Mouse (Mus musculus) 416B (cell line): ENCODE measurements around the gene Timm13.

ENCODE experiments used
- DNase-seq: peaks from one replicate; pipeline ENCODE4 v3.0.0; 2011; ENCODE audit warnings: low read depth

Gene Timm13

DNA sequence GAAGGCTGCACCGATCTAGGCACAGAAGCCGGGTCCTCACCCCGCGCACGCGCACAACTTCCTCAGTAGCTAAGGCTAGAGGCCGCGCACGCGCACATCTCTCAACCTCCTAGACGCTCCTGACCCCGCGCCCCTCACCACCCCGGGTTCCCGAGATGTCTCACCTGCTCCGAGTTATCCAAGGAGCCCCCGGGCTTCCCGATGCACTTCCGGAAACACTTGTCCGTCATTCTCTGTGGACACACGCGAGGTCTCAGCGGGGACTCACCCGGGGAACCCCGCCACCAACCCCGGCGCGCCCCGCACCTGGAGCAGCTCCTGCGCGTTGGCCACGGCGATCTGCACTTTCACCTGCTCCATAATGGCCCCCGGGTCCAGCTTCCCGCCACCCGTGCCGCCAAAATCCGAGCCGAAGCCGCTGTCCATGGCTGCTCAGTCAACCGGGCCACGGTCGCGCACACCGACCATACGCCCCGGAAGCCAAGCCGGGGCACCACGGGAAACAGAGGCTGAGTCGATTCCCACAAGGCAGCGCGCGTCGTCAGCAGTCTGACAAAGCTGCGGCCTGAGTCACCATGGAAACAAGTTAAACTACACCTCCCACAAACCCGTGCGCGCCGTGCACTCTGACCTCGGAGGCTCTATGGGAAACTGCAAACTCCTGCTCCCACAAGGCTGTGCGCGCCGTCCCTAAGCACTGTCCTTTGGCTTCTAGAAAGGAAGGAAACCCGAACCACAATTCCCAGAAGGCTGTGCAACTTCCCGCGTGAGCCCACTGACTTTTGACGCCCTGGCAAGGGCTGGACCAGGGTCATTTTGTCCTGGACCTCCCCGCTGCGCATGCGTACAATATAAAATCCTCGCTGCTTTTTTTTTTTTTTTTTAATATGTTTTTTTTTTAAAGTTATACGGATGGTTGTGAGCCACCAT lies at the start of gene Timm13:
Gene Timm13, minus strand, starts transcription at position 652 of the 930 bp plus-strand sequence.
- DNase-seq, result peak; percentile 100

DNA sequence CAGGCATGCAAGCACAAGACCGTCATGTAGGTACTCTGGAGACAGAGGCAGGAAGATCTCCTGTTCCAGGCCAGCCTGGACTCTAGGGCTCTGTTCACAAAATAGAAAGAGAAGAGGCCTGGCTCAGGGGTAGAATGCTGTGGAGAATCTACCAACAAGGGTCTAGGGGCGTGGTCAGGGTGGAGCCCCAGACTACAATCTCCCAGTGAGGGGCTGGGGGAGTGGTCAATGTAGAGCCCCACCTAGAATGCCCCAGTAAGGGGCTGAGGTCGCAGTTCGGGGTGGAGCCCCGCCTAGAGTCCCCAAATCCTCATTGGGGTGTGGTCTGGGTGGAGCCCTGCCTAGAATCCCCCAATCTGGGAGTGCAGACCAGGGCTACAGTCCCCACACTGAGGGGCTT lies 49.5 kb upstream of the Timm13 start:
- no peak for DNase-seq

DNA sequence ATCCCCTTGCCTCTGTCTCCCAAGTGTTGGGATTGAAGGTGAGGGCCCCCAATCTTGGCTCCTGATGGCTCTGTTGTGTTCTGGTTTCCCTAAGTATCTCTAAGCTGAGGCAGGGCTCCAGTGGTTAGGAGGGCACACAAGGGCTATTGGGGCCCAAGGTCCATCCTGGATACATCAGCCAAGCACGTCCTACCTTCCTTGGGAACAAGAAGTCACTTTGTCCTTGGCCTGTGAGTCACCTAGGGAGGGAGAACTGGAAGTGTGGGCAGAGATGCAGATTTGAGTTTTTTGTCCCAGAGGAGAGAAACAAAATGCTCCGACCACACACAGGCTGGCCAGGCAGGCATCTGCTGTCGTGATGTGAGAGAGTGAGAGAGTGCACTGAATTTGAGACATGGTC lies 48.3 kb upstream of the Timm13 start:
- no peak for DNase-seq

DNA sequence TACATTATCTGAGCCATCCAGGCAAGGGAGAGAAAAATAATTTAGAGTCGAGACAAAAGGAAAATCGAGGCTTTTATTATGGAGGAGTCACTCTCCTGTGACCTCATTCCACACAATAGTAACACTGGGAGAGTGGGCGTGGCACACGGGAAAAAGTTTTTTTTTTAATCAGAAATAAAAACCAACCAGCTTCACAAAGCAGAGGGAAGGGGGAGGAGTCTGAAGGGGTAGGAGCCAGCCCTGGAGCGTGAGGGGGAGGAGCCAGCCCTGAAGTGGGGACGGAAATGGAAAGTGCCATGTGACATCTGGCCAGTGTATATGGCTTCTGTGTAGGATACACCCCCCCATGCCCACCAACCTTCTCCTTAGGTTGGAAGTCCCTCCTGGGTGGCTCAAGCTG lies 47.8 kb upstream of the Timm13 start:
- DNase-seq, result peak; percentile 89

DNA sequence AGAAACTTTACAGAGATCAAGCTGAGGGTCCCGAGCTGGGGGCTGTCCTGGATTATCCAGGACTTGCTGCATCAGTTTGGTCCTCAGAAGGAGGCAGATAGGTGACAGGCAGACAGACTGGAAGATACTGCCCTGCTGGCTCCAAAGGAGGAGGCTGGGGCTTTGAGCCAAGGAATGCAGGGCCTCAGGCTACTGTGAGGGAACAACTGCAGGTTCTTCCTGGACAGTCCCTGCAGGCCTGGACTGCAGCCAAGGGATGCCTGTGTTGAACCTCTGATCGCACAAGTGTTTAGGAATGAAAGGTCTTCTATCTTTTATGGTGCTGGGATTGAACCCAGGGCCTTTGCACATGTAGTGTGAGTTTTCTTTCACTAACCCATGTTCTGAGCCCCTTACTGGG lies 47.0 kb upstream of the Timm13 start:
- DNase-seq, result peak; percentile 33

DNA sequence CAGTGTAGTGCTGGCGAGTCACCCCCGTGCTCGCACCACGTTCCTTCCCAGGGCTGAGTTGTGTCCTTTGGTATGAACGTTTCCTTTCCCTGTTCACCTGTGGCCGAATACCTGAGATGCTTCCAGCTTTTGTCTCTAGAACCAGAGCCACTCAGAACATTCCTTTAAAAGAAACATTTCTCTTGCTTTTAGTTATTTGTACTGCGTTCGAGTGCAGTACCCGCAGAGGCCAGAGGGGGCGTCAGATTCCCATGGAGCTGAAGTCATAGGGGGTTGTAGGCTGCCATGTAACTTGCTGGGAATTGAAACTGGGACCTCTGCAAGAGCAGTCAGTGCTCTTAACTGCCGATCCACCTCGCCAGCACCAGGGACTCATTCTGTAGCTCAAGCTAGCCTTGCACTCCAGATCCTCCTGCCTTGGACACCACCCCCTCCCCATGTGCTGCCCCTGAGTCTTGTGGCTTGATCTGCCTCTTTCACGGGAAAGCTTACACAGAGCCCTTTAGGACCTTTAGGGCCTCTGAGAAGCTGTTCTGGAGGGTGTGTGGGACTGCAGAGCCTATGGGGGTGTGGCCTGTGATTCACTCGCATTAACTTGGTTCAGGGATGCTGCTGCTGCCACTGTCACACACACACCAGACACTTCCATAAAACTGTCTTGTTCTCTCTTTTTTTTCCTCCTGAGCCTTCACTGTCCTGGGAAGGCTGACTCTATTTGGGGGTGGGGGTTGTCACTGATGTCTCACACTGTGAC lies 46.1 kb upstream of the Timm13 start:
- no peak for DNase-seq

DNA sequence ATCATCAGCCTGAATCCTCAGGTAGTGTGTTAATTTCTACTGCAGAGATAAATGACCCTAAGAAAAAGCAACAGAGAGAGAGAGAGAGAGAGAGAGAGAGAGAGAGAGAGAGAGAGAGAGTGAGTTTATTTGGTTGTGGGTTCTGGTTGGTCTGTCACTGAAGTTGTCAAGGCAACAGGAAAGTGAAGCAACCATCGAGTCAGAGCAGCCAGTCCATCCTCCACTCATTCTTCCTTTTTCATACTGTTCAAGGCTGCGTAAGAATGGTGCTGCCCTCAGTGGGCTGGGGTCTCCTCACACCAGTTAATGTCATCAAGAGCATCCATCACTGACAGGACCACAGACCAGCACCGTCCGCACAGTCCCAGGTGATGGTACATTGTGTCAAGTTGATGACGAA lies 43.5 kb upstream of the Timm13 start:
- peak; percentile 55 for DNase-seq

DNA sequence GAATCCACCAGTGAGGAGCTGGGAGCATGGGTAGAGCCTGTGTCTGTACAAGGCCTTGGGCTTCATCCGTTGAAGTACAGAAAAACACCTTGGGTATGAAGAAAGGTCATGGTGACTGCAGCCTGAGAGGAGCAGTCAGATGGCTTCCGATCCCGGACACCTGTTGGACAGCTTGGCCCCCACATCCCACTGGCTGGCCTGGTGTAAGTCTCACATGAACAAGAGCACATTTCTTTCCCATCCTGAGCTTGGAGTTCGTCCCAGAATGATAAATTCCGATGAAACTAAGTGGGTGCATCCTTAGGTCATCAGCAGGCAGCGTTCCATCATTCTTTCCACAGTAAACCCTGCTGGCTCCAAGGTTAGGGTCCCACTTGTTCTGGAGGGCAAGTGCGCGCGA lies 42.9 kb upstream of the Timm13 start:
- no peak for DNase-seq

DNA sequence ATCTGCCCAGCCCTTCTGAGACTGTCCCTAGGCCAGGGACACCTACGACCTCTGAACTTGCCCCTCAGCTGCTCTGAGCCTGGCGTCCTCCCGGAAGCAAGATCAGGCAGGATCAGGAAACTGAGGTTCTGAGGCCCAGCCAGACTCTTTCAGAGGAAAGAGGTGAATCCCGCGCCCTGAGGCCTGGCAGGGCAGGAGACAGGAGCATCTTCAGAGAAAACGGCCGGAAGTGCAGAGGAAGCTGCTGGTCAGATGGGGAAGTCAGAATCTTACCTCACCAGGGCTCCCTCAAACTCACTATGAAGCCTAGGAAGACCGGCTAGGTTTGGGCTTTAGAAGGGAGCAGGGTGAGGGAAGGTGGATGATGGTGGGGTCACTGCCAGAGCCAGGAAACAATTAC lies 42.1 kb upstream of the Timm13 start:
- DNase-seq, result peak; percentile 67

DNA sequence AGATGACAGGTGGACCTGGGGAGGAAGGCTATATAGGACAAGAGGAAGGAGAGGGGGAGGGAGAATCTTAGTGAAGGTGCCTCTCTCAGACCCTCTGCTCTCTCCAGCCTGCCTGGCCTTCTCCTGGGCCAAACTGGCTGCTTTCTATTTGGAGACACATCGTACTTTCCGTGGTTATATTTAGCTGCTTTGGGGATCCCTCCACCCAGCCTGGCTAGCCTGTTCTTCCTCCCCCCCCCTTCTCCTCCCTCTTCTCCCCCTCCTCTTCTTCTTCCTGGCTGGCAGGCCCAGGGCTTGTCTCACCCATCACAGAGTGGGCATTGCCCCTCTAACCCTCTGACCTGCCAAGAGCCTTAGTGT lies 40.2 kb upstream of the Timm13 start:
- no peak for DNase-seq

DNA sequence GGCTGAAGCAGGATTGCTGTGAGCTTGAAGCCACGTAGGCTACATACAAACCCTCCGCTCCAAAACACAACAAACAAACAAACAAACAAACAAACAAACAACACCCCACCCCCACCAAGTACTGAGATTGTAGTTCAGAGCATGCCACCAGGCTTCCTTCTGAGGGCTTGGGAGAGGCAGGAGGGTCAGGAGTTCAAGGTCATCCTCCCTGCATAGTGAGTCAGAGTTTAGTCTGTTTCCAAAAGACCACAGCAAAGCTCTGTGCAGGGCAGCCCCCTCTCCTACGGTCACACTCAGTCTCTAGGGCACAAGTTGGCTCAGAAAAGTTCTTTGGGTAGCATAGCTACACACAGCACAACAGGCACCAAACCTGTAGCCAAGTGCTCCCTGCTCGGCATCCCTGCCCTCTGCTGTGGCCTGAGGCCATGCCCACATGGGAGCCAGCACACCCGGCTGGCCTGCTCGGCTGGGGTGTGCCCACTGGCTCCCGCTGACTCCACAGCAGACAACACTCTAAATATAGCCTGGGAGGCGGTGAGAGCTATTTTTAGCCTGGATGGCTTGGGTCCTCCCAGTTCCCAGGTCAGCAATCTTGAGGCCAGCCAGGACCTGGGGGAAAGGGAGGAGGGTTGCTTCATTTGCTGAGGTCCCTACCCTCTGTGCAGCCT lies 39.7 kb upstream of the Timm13 start:
- peak; percentile 83 for DNase-seq

DNA sequence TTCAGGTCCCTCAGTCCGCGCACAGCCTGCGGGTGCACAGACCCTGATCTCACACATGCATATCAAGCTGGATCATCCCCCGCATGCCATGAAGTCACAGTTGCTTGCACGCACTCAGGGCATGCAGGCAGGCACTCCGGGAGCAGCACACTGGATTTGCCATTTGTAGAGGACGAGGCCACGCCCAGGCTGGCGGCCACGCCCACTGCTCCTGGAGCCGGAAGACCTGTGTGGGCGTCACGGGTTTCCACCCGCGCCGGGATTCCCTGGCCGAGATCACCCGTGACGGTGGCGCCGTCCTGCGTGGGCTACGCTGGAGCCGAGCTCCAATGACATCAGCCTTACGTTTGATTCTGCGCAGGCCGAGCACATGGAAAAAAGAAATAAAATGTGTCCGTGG lies 38.9 kb upstream of the Timm13 start:
- peak; percentile 85 for DNase-seq

DNA sequence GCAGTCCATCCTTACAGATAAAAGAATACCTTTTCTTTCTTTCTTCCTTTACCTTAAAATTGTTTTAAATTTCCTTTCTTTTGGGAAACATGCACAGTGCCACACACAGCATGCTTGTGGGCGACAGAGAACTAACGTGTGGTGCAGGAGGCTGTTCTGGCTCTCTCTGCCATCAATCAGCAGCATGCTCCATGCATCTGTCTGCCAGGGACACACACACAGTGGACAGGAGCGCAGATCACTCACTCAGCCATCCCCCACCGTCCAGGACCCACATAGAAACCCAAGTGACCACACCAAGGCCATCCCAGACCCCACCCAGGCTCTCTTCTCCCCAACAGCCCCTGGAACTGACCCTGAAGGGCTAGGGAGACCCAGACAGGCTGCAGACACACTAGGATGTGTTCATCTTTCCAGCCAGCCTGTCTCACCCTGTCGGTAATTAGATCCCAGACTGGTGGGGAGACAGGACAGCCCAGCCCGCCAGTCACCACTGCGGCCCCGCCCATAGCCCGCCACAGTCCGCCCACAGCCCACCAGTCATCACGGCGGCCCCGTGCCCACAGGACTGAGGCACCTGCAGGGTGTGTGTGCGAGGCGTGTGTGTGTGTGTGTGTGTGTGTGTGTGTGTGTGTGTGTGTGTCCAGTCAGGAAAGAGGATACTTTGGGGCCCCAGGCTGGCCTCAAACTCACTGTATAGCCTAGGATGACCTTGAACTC lies 38.2 kb upstream of the Timm13 start:
- peak; percentile 71 for DNase-seq

DNA sequence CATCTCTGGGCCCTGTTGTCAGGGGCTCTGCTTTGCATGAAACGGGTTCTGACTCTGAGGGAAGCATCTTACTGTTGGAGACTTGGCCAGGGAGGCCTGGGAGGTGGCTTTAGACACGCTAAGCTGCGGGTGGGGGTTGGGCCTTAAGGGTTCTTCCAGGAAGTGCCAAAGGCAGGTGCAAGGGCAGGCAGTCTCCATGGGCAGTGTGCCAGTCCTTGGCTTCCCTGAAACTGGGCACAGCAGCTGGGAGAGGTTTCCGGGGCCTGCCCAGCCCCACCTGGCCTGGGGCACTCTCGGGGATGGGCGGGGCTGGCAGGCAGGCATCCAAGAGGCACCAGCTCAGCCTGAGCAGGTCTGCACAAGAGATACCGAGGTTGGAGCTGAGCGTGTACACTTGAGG lies 36.9 kb upstream of the Timm13 start:
- peak; percentile 59 for DNase-seq

DNA sequence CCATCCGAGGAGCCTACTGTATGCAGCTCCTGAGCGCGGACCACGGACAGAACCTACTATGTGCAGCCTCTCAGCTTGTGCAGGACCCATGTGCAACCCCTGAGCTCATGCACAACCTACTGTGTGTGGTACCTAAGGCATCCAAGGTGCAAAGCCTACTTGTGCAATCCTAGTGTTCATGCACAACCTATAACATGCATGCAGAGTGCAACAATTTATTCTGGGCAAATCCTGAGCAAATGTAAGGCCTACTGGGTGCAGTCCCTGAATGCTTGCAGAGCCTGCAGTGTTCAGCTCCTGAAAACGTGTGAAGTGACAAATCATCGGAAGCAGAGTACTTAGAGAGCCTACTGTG lies 36.0 kb upstream of the Timm13 start:
- DNase-seq, result no peak

DNA sequence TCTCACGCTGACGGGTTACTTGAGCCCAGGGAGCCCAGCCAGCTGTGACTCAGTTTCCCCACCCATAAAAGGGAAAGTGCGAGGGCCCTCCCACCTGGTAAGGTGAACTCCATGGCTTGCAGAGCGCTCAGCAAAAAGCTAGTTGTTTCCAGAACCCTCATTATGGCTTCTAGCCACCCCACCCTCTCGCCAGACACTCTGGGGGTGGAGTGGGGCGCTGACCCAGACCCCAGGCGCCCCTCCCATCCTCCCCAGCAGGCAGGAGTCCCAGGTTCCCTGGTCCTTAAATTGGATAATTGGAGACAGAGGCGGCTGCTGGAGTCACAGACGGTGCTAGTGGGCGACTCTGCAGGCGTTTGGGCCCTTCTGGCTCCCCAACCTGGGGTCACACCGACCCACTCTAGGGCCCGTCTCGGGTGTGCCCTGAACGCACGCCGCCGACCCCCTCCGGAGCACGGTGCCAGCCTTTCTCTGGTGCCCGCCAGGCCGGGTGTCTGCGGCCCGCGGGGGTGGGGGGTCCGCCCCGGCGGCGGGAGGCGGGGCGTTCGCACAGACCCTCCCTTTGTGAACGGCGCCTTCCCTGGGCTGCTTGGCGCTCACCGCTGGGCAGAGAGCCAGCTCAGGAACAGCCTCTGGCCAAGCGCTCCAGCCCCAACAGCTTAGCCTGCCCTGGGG lies 35.5 kb upstream of the Timm13 start:
- peak; percentile 57 for DNase-seq

DNA sequence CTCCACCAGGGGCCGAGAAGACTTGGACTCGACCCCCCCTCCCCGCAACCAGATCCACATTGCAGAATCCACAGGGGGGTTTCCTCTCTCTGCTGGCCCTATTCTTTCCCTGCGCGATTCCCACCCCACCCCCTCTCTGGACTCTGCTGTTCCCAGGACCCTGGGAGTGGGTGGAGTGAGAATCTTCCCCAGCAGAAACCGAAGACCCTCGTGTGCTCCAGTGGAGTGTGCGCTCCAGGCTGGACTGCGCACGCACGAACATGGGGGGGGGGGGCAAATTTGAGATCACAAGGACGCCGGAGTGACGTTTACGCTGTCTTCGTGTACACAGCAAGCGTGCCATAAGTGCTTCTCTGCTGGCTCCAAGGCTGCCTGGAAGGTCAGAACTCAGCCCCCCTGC lies 34.9 kb upstream of the Timm13 start:
- no peak for DNase-seq

DNA sequence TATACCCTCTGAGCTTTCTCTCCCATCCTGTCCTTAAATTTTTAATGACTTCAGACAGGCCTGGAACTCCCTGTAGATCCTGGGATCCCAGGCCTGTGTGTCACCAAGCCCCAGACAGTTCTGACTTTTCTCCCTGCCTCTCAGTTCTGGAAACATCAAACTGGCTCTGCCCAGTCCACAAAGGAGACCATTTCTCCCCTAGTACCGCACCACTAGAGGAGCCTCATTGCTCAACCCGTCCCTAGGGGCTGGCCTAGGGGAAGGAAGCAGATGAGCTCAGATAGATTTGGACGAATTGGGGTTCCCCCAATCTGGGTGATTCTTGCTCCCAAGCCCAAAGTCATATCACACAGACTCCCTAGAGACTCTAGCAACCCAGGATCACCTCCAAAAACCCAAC lies 34.5 kb upstream of the Timm13 start:
- DNase-seq, result peak; percentile 63

DNA sequence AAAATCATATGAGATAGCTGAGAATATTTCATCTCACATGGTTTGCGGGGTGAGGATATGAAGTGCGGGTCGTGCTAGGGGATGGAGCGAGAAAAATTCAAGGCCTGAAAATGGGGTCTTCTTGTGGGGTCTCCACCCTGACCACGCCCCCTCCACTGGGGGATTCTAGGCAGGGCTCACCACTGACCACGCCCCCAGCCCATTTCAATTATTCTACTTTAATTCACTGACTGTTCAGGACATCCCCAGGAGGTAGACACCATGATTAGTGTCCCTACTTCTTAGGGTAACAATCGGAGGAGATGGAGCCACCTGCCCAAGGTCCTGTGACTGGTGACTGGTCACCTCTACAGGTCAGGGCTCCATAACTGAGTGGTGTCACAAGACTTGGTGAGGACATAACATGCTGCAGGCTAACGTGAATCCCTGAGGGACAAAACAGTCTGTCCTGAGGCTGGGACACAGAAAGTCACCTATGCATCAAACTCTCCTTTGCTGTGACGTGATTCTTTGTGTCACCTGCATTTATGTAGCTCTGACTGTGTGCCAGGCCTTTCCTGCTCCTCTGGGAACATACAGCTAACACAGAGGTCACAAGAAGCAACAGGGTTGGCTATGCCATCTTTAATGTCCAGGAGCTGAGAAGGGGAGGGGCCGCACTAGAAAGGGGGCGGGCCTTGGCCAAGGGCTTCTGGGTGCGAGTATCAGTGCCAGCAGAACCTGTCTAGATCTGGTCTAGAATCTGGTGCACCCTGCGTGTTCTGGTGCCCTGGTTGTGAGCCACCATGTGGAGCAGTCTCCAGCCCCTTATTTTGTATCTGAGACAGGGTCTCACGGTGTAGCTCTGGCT lies 33.6 kb upstream of the Timm13 start:
- no peak for DNase-seq

DNA sequence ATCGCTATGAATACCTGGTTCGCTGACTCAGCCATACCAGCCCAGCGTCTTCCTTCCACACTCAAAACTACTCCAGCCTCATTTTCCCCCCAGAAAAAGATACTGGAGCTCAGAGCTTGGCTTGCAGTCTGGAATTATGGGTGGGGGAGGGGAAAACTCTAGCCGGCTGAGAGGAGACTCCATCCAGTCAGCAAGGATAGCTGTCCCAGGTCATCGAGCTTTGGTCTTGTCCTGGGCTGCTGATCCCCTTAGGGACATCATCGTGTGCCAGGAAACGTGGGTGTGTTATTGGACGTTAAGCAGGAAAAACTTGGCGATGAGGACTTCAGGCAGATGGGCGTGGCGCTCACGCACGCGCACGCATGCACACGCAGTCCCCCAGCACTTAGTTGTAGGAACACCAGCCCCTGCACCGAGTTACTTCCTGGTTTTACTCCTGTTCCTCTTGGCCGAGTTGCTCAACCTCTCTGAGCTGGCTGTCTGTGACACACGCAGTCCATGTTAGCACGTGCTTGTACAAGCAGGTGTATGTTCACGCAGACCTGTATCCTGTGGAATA lies 32.7 kb upstream of the Timm13 start:
- DNase-seq, result peak; percentile 68
